Mouse (Mus musculus) hindbrain, embryonic 14.5 days (tissue): ENCODE data around the gene Tor2a. TPM values are rescaled to one million over a fixed set of nuclear protein-coding genes. Genes with fewer than 3 reads are reported as not detected.

ENCODE experiments used
- ATAC-seq: fragments of 200-750 bp; cut with Nextera tagmentation; 2 replicates; pipeline ENCODE4 v1.8.0; 2017; ENCODE audit warnings: moderate number of reproducible peaks, mild to moderate bottlenecking, moderate TSS enrichment, moderate library complexity; ENCODE audit not compliant: low FRiP score
- DNase-seq: peaks from one replicate; pipeline ENCODE4 v3.0.0-alpha.2; 2015; ENCODE audit warnings: low spot score
- H3K27ac ChIP-seq: fragments of 300-500 bp; sonication (generic); 2 replicates; pipeline ENCODE4 v1.5.1; 2014; ENCODE audit warnings: mild to moderate bottlenecking, moderate library complexity
- H3K27me3 ChIP-seq: fragments of 300-500 bp; sonication (generic); 2 replicates; pipeline ENCODE4 v1.6.1; 2014; ENCODE audit warnings: mild to moderate bottlenecking, low read length, mixed read lengths; ENCODE audit not compliant: control insufficient read depth, insufficient read depth
- H3K36me3 ChIP-seq: fragments of 300-500 bp; sonication (generic); replicated peaks from 2 replicates; pipeline ENCODE4 v1.6.1; 2014; ENCODE audit not compliant: control insufficient read depth, insufficient read depth
- H3K4me1 ChIP-seq: fragments of 300-500 bp; sonication (generic); replicated peaks from 2 replicates; pipeline ENCODE4 v1.6.1; 2014; ENCODE audit warnings: antibody characterized with exemption, low read length, mixed read lengths; ENCODE audit not compliant: control insufficient read depth, insufficient read depth
- H3K4me2 ChIP-seq: fragments of 300-500 bp; sonication (generic); replicated peaks from 2 replicates; pipeline ENCODE4 v1.6.1; 2014; ENCODE audit warnings: mild to moderate bottlenecking, moderate library complexity
- H3K4me3 ChIP-seq: fragments of 300-500 bp; sonication (generic); replicated peaks from 2 replicates; pipeline ENCODE4 v1.5.1; 2014; ENCODE audit warnings: mild to moderate bottlenecking, low read length
- H3K9ac ChIP-seq: fragments of 300-500 bp; sonication (generic); 2 replicates; pipeline ENCODE4 v1.6.1; 2014
- H3K9me3 ChIP-seq: fragments of 300-500 bp; sonication (generic); 2 replicates; pipeline ENCODE4 v1.6.1; 2016; ENCODE audit warnings: low read length; ENCODE audit not compliant: control insufficient read depth
- WGBS: fragments of 180-500 bp; shearing (Covaris S2); extraction: QIAGEN DNeasy Blood & Tissue Kit; methylation state at CpG from one replicate; pipeline ENCODE4 v1.1.7; 2014; 5-methylcytosine and 5-hydroxymethylcytosine counted together
- polyA plus RNA-seq: library from polyadenylated mRNA; unstranded; fragments of >200 nt; fragmentation: Nextera tagmentation; extraction: Ambion mirVana; gene quantifications from 2 replicates; pipeline ENCODE4 v1.2.1, GENCODE M21; 2014

Tor2a gene
- polyA plus RNA-seq, 1 experiment from 2014 or later, result 53.1 TPM

- Histone ChIP-seq H3K4me2 (peak overlapping the region; percentile 38), H3K9ac (peak overlapping the region; percentile 25; the same call in 1 of the 2 replicates), H3K9me3 (no peaks in the 10 kb centered on the region), H3K27me3 (no peaks in the 10 kb centered on the region), H3K36me3 (peaks cover 80% of the 10 kb centered on the region), H3K4me3 (peak overlapping the region; percentile 16), H3K27ac (peak overlapping the region; percentile 27), H3K4me1 (peaks cover 16% of the 10 kb centered on the region; the same call in 1 of the 2 replicates)
- DNase-seq, result peak; percentile 61
- ATAC-seq, result peak; percentile 72
- WGBS, result 5% methylated on average over 31 of the region's 31 CpGs
Measured at GRCm38 (mm10) chr2:32750887-32751664, 6.0 kb upstream of the Tor2a start.

GRCm38 (mm10) chr2:32751665-32752033 is 5.4 kb upstream of the Tor2a start:
- DNase-seq, result no peak
- Histone ChIP-seq H3K4me1 (peaks cover 16% of the 10 kb centered on the region; the same call in 1 of the 2 replicates), H3K9ac (peak overlapping the region; percentile 25; the same call in 1 of the 2 replicates), H3K9me3 (no peaks in the 10 kb centered on the region), H3K4me2 (peak overlapping the region; percentile 38), H3K4me3 (peak overlapping the region; percentile 16; the same call in 1 of the 2 replicates), H3K27me3 (no peaks in the 10 kb centered on the region), H3K36me3 (peaks cover 74% of the 10 kb centered on the region), H3K27ac (peak overlapping the region; percentile 27)
- WGBS, result 23% methylated on average over 8 of the region's 10 CpGs
- no peak for ATAC-seq

- no peak overlapping the region for H3K4me3 ChIP-seq
- no peak for DNase-seq
- no peaks in the 10 kb centered on the region for H3K9me3 ChIP-seq
- ATAC-seq, result no peak
- no peaks in the 10 kb centered on the region for H3K27me3 ChIP-seq
- peaks cover 69% of the 10 kb centered on the region for H3K36me3 ChIP-seq
- H3K4me1 ChIP-seq, result peaks cover 16% of the 10 kb centered on the region; the same call in 1 of the 2 replicates
- WGBS, result 54% methylated on average over 10 of the region's 10 CpGs
- H3K9ac ChIP-seq, result no peak overlapping the region
- H3K27ac ChIP-seq, result no peak overlapping the region
- H3K4me2 ChIP-seq, result peak overlapping the region; percentile 38
Measured at GRCm38 (mm10) chr2:32752181-32752580, 4.9 kb upstream of the Tor2a start.

- Histone ChIP-seq H3K4me2 (peak overlapping the region; percentile 53), H3K9ac (no peak overlapping the region), H3K36me3 (peaks cover 59% of the 10 kb centered on the region), H3K4me3 (no peak overlapping the region), H3K27me3 (no peaks in the 10 kb centered on the region), H3K9me3 (no peaks in the 10 kb centered on the region), H3K27ac (no peak overlapping the region), H3K4me1 (peaks cover 10% of the 10 kb centered on the region; the same call in 1 of the 2 replicates)
- no peak for DNase-seq
- no peak for ATAC-seq
- WGBS, result 18% methylated on average over 5 of the region's 6 CpGs
Measured at GRCm38 (mm10) chr2:32756674-32757055, 369 bp upstream of the Tor2a start.

- 79% methylated on average over 8 of the region's 8 CpGs for WGBS
- peak overlapping the region; percentile 87; the same call in 1 of the 2 replicates for H3K9ac ChIP-seq
- no peak for DNase-seq
- peaks cover 63% of the 10 kb centered on the region for H3K36me3 ChIP-seq
- H3K4me2 ChIP-seq, result no peak overlapping the region
- H3K27ac ChIP-seq, result no peak overlapping the region
- no peak for ATAC-seq
- no peaks in the 10 kb centered on the region for H3K9me3 ChIP-seq
- peaks cover 9% of the 10 kb centered on the region; the same call in 1 of the 2 replicates for H3K4me1 ChIP-seq
- H3K4me3 ChIP-seq, result 0 out of 2 replicates have a peak overlapping the region, but pooled peaks have one; percentile 64
- H3K27me3 ChIP-seq, result no peaks in the 10 kb centered on the region
Measured at GRCm38 (mm10) chr2:32758503-32758902, 1.5 kb downstream of the Tor2a start.

GRCm38 (mm10) chr2:32759001-32759400 is 2.0 kb downstream of the Tor2a start:
- no peak overlapping the region for H3K27ac ChIP-seq
- peaks cover 61% of the 10 kb centered on the region for H3K36me3 ChIP-seq
- DNase-seq (no peak), ATAC-seq (no peak)
- no peak overlapping the region for H3K4me3 ChIP-seq
- 90% methylated on average over 2 of the region's 2 CpGs for WGBS
- H3K4me1 ChIP-seq, result peaks cover 9% of the 10 kb centered on the region; the same call in 1 of the 2 replicates
- H3K9ac ChIP-seq, result 0 out of 2 replicates have a peak overlapping the region, but pooled peaks have one; percentile 87
- H3K4me2 ChIP-seq, result no peak overlapping the region
- H3K27me3 ChIP-seq, result no peaks in the 10 kb centered on the region
- H3K9me3 ChIP-seq, result no peaks in the 10 kb centered on the region

- H3K4me3 ChIP-seq, result no peak overlapping the region
- ATAC-seq (no peak), DNase-seq (no peak)
- peaks cover 9% of the 10 kb centered on the region; the same call in 1 of the 2 replicates for H3K4me1 ChIP-seq
- no peak overlapping the region for H3K27ac ChIP-seq
- WGBS, result 84% methylated on average over 14 of the region's 14 CpGs
- no peaks in the 10 kb centered on the region for H3K27me3 ChIP-seq
- H3K9ac ChIP-seq, result no peak overlapping the region
- H3K36me3 ChIP-seq, result peaks cover 43% of the 10 kb centered on the region
- H3K4me2 ChIP-seq, result no peak overlapping the region
- no peaks in the 10 kb centered on the region for H3K9me3 ChIP-seq
Measured at GRCm38 (mm10) chr2:32761361-32761760, 4.3 kb downstream of the Tor2a start.

GRCm38 (mm10) chr2:32761859-32762258 is 4.8 kb downstream of the Tor2a start:
- Histone ChIP-seq H3K27ac (no peak overlapping the region), H3K4me3 (no peak overlapping the region), H3K36me3 (peaks cover 43% of the 10 kb centered on the region), H3K9ac (no peak overlapping the region), H3K4me2 (no peak overlapping the region), H3K9me3 (no peaks in the 10 kb centered on the region), H3K4me1 (peaks cover 12% of the 10 kb centered on the region; the same call in 1 of the 2 replicates), H3K27me3 (no peaks in the 10 kb centered on the region)
- ATAC-seq, result no peak
- DNase-seq, result no peak
- 85% methylated on average over 4 of the region's 4 CpGs for WGBS

GRCm38 (mm10) chr2:32763353-32763752 is 6.3 kb downstream of the Tor2a start:
- peaks cover 16% of the 10 kb centered on the region; the same call in 1 of the 2 replicates for H3K4me1 ChIP-seq
- ATAC-seq (no peak), DNase-seq (no peak)
- H3K4me3 ChIP-seq, result no peak overlapping the region
- H3K27ac ChIP-seq, result no peak overlapping the region
- no peak overlapping the region for H3K9ac ChIP-seq
- no peak overlapping the region for H3K4me2 ChIP-seq
- no peaks in the 10 kb centered on the region for H3K9me3 ChIP-seq
- H3K36me3 ChIP-seq, result peaks cover 43% of the 10 kb centered on the region
- 82% methylated on average over 3 of the region's 3 CpGs for WGBS
- no peaks in the 10 kb centered on the region for H3K27me3 ChIP-seq
